Mouse (Mus musculus) intestine, postnatal 0 days (tissue): ENCODE results near the gene March1. TPM values are rescaled to one million over a fixed set of nuclear protein-coding genes. Genes with fewer than 3 reads are reported as not detected.

Source experiments
- ATAC-seq: fragments of 200-750 bp; cut with Nextera tagmentation; 2 replicates; pipeline ENCODE4 v1.8.0; 2017; ENCODE audit warnings: mild to moderate bottlenecking, moderate TSS enrichment, moderate library complexity
- H3K27ac ChIP-seq: fragments of 300-500 bp; sonication (generic); 2 replicates; pipeline ENCODE4 v1.5.1; 2014; ENCODE audit warnings: mild to moderate bottlenecking, low read depth, low read length, moderate library complexity
- H3K27me3 ChIP-seq: fragments of 300-500 bp; sonication (generic); replicated peaks from 2 replicates; pipeline ENCODE4 v1.6.1; 2014; ENCODE audit warnings: low read length, mixed read lengths; ENCODE audit not compliant: control insufficient read depth, insufficient read depth
- H3K36me3 ChIP-seq: fragments of 300-500 bp; sonication (generic); 2 replicates; pipeline ENCODE4 v1.6.1; 2014; ENCODE audit warnings: mild to moderate bottlenecking, moderate library complexity; ENCODE audit not compliant: control insufficient read depth, insufficient read depth
- H3K4me1 ChIP-seq: fragments of 300-500 bp; sonication (generic); replicated peaks from 2 replicates; pipeline ENCODE4 v1.6.1; 2014; ENCODE audit warnings: antibody characterized with exemption, low read length, mixed read lengths; ENCODE audit not compliant: control insufficient read depth, insufficient read depth
- H3K4me2 ChIP-seq: fragments of 300-500 bp; sonication (generic); replicated peaks from 2 replicates; pipeline ENCODE4 v1.6.1; 2014; ENCODE audit warnings: low read depth, mild to moderate bottlenecking, moderate library complexity
- H3K4me3 ChIP-seq: fragments of 300-500 bp; sonication (generic); 2 replicates; pipeline ENCODE4 v1.5.1; 2014; ENCODE audit warnings: low read depth, low read length
- H3K9ac ChIP-seq: fragments of 300-500 bp; sonication (generic); 2 replicates; pipeline ENCODE4 v1.6.1; 2014; ENCODE audit warnings: mild to moderate bottlenecking, low read depth, low read length
- H3K9me3 ChIP-seq: fragments of 300-500 bp; sonication (generic); 2 replicates; pipeline ENCODE4 v1.6.1; 2016; ENCODE audit warnings: mixed run types; ENCODE audit not compliant: control insufficient read depth
- CTCF ChIP-seq: sonication (generic); IDR thresholded peaks from 2 replicates; pipeline ENCODE4 v1.5.1; 2016; ENCODE audit warnings: low read depth, mild to moderate bottlenecking, control low read depth, antibody characterized with exemption, moderate library complexity
- WGBS: fragments of 180-500 bp; shearing (Covaris S2); extraction: QIAGEN DNeasy Blood & Tissue Kit; methylation state at CpG from one replicate; pipeline ENCODE4 v1.1.7; 2014; 5-methylcytosine and 5-hydroxymethylcytosine counted together
- polyA plus RNA-seq: library from polyadenylated mRNA; unstranded; fragments of >200 nt; fragmentation: Nextera tagmentation; extraction: Ambion mirVana; gene quantifications from 2 replicates; pipeline ENCODE4 v1.2.1, GENCODE M21; 2015

The March1 gene
- polyA plus RNA-seq, 1 experiment from 2014 or later: 0.51 TPM

DNA sequence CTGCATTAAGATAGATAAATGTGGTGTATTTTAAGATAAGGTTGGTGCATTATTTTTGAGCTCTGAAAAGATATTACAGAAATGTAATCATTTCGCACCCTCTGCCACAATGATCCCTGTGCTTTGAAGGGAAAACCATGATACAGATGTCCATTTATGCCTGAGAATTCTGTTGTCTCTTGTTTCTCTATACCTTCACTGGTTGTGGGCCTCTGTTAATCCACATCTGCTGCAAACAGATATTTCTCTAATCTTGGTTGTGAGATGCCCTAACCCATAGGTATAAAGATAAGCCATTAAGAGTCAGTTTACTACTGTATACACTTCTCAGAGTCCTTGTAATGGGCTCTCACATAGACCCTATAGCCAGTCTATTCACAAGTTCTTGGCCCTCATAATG is 561.6 kb downstream of the March1 start:
- Histone ChIP-seq H3K27ac (no peak overlapping the region), H3K4me3 (no peak overlapping the region), H3K36me3 (no peaks in the 10 kb centered on the region), H3K4me2 (no peak overlapping the region), H3K9me3 (no peaks in the 10 kb centered on the region), H3K9ac (no peak overlapping the region), H3K4me1 (no peaks in the 10 kb centered on the region), H3K27me3 (no peaks in the 10 kb centered on the region)
- 94% methylated on average over 1 of the region's 1 CpGs for WGBS
- no peak for ATAC-seq
- TF ChIP-seq CTCF: no peak

DNA sequence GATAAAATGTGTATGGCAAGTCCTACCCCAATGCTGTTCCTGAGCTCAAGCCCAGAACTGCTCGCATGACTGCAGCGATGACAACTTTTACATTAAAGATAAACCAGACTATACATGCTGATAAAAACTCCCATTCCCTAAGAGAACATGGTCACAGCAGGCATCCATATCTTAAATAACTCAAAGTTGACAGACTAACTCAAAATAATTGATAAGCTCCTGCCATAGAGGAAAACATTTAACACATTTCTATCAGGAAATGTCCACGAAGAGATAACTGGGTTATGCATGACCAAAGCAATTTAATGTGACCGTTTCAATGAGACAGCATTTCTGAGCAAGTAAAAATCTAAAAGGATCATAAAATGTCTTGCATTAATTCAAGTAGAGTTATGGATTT is 563.6 kb downstream of the March1 start:
- TF ChIP-seq CTCF: no peak
- WGBS: 65% methylated on average over 4 of the region's 4 CpGs
- Histone ChIP-seq H3K9me3 (no peaks in the 10 kb centered on the region), H3K9ac (no peak overlapping the region), H3K27ac (no peak overlapping the region), H3K4me3 (no peak overlapping the region), H3K4me1 (no peaks in the 10 kb centered on the region), H3K4me2 (no peak overlapping the region), H3K27me3 (no peaks in the 10 kb centered on the region), H3K36me3 (no peaks in the 10 kb centered on the region)
- no peak for ATAC-seq

DNA sequence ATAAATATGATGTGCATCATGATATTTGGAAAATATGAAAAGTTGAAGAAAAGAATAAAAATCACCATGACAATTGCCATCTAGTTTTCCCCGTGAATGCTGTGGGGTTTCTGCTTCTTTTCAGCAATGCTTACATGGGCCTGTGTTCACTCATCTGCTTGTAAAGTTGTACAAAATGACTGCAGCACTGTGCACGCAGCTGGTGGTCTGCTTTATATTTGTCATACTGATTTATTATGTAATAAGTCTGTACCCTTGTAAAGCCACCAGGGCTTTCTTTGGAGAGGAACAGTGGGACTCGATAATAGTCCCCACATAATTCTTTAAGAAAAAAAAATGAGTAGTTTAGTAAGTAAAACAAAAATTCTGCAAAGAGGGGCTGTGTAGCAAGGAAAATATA is 564.6 kb downstream of the March1 start:
- Histone ChIP-seq H3K4me1 (no peaks in the 10 kb centered on the region), H3K4me2 (no peak overlapping the region), H3K9me3 (no peaks in the 10 kb centered on the region), H3K4me3 (no peak overlapping the region), H3K9ac (no peak overlapping the region), H3K36me3 (no peaks in the 10 kb centered on the region), H3K27ac (no peak overlapping the region), H3K27me3 (no peaks in the 10 kb centered on the region)
- no peak for ATAC-seq
- 57% methylated on average over 3 of the region's 3 CpGs for WGBS
- TF ChIP-seq CTCF: no peak

DNA sequence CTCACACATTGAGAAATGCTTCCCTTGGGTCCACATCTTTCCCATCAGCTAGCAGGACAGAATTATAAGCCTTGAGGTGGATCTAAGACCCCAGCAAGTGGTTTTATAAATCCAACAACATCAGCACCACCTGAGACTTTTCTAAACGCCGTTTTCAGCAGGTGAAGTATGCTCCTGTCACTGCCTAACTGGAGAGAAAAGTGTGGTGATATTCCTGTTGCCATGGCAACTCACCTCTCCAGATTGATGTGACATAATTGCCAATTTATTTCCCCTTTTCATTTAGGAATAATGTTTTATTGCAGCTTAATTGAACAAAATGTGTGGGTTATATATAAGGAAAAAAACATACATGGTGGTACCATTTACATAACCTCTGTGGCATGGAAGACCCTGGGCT is 565.8 kb downstream of the March1 start:
- Histone ChIP-seq H3K9me3 (no peaks in the 10 kb centered on the region), H3K4me1 (no peaks in the 10 kb centered on the region), H3K27ac (no peak overlapping the region), H3K9ac (no peak overlapping the region), H3K36me3 (no peaks in the 10 kb centered on the region), H3K4me2 (no peak overlapping the region), H3K4me3 (no peak overlapping the region), H3K27me3 (no peaks in the 10 kb centered on the region)
- TF ChIP-seq CTCF: no peak
- ATAC-seq: no peak
- WGBS: 44% methylated on average over 2 of the region's 2 CpGs

DNA sequence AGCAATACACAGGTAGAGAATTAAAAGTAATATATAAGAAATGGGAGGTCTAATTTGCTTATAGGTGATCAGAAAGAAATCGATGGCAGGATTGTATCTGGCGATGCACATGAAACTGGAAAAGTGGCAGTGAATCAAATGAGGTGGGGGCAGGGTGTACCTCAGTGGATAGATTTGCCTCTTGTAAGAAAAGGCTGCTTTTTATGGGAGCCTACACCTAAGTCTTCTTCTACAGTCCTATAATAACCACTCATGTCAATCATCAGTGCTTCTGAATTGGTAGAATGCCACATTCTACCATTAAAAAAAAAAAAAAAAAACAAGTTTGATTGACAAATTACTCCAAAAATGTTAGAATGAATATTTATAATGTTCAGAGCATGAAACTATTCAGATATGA is 567.5 kb downstream of the March1 start:
- no peak for TF ChIP-seq CTCF
- H3K4me3 ChIP-seq: no peak overlapping the region
- no peak overlapping the region for H3K4me2 ChIP-seq
- H3K9ac ChIP-seq: no peak overlapping the region
- ATAC-seq: no peak
- H3K27ac ChIP-seq: no peak overlapping the region
- no peaks in the 10 kb centered on the region for H3K36me3 ChIP-seq
- H3K4me1 ChIP-seq: no peaks in the 10 kb centered on the region
- no peaks in the 10 kb centered on the region for H3K27me3 ChIP-seq
- WGBS: 90% methylated on average over 2 of the region's 2 CpGs
- H3K9me3 ChIP-seq: no peaks in the 10 kb centered on the region

DNA sequence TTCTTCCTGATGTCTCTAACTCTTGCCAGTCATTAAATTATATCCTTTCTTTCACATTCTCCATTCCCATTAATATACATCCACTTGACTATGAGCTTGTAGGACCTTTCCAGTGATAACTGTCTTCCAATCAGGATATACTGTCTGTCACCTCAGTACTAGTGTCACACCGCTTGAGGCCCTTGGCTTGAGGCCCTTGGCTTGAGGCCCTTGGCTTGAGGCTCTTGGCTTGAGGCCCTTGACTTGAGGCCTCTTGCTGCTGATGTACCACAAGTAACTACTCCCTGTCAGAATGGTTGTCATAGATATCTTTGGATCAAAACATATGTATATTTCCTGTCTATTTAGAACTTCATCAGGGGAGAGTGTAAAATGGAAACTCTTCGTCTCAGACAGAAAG is 576.7 kb downstream of the March1 start:
- no peak for ATAC-seq
- Histone ChIP-seq H3K4me3 (no peak overlapping the region), H3K4me2 (no peak overlapping the region), H3K27me3 (no peaks in the 10 kb centered on the region), H3K9me3 (no peaks in the 10 kb centered on the region), H3K4me1 (no peaks in the 10 kb centered on the region), H3K9ac (no peak overlapping the region), H3K36me3 (no peaks in the 10 kb centered on the region), H3K27ac (no peak overlapping the region)
- WGBS: 83% methylated on average over 2 of the region's 2 CpGs
- no peak for TF ChIP-seq CTCF

DNA sequence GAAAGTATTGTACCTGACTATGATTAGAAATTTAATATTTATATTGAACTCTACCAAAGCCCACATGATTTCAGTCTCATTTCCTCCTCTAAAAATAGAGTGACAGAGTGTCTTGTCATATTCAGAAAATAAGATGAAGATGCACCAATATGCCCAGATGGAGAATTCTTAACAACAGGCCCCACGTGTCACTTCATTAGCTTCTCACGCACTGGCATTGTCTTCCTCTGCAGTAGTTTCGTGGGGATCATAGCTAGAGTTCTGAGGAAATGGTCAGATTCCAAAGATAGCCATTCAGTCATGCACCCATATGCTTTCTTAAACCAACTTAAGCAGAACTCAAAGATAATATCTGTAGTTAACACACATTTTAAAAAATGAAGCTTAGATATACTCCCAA is 582.5 kb downstream of the March1 start:
- Histone ChIP-seq H3K4me1 (no peaks in the 10 kb centered on the region), H3K27me3 (no peaks in the 10 kb centered on the region), H3K36me3 (no peaks in the 10 kb centered on the region), H3K4me3 (no peak overlapping the region), H3K9me3 (no peaks in the 10 kb centered on the region), H3K27ac (no peak overlapping the region), H3K4me2 (no peak overlapping the region), H3K9ac (no peak overlapping the region)
- TF ChIP-seq CTCF: no peak
- 89% methylated on average over 3 of the region's 3 CpGs for WGBS
- no peak for ATAC-seq
